Mouse (Mus musculus) c-Kit-positive CD71-negative TER-119-negative erythroid progenitor cells, embryonic 14.5 days (primary cell): ENCODE measurements at regions not wholly inside any gene's neighbourhood (a gene's known extent, or its start where the extent isn't known, plus 50 kb on each side); places are given as distances from the start of the nearest gene placed in this dataset.

Source experiments
- DNase-seq: peaks from one replicate; pipeline ENCODE4 v3.0.0-alpha.2; 2013; ENCODE audit warnings: low read depth

- no peak for DNase-seq
Observed at GRCm38 (mm10) chr12:35640911-35641345, 106.1 kb upstream of the Ahr start.

GRCm38 (mm10) chr12:35623484-35623883, 88.6 kb upstream of the Ahr start:
- DNase-seq: no peak

GRCm38 (mm10) chr12:35614885-35615284, 80.0 kb upstream of the Ahr start:
- no peak for DNase-seq

GRCm38 (mm10) chr12:35607652-35608051, 72.8 kb upstream of the Ahr start:
- DNase-seq: no peak

- DNase-seq: no peak
Observed at GRCm38 (mm10) chr12:35603742-35604141, 68.9 kb upstream of the Ahr start.

GRCm38 (mm10) chr12:35602589-35602988, 67.8 kb upstream of the Ahr start:
- DNase-seq: no peak

- no peak for DNase-seq
Observed at GRCm38 (mm10) chr12:35598298-35598697, 63.5 kb upstream of the Ahr start.

- DNase-seq: no peak
Observed at GRCm38 (mm10) chr12:35592866-35593265, 58.0 kb upstream of the Ahr start.
